Comparison of ENCODE assay signal across 13 mouse cellular contexts in genomic region chr19:38621546-38621945, GRCm38 (mm10).
DNase-seq lines count a peak whose midpoint lies in the region; ATAC-seq and TF ChIP-seq lines count a peak whose summit lies in the region.
"Had no signal": no experiment of that assay in that cellular context is flagged by ENCODE, and none has a peak within 500 bp of the region (broad histone marks: within the 10 kb centered on the region; RNA-seq: fewer than 3 reads in every experiment).

No protein-coding gene starts in this region.

- 54% methylated on average over 10 of the region's 10 CpGs for WGBS in hindbrain, postnatal 0 days
- 89% methylated on average over 10 of the region's 10 CpGs for WGBS in hindbrain, embryonic 11.5 days
- WGBS in heart, embryonic 16.5 days: 48% methylated on average over 10 of the region's 10 CpGs

- H3K4me2 ChIP-seq in hindbrain, postnatal 0 days (ENCODE audit: low read depth, low read length): no peak overlapping the region
- no peak overlapping the region for H3K4me2 ChIP-seq in hindbrain, embryonic 11.5 days (replicated peaks; ENCODE audit: low read depth, low read length)
- no peak overlapping the region for H3K4me2 ChIP-seq in heart, embryonic 16.5 days (ENCODE audit: low read depth, low read length)
- H3K4me2 ChIP-seq: embryonic facial prominence, embryonic 13.5 days; midbrain, embryonic 11.5 days; neural tube, embryonic 12.5 days had no signal

- no peak overlapping the region for H3K4me3 ChIP-seq in hindbrain, postnatal 0 days (ENCODE audit: low read length)
- no peak overlapping the region for H3K4me3 ChIP-seq in hindbrain, embryonic 11.5 days (ENCODE audit: low read depth, low read length)
- H3K4me3 ChIP-seq in heart, embryonic 16.5 days (ENCODE audit: low read length): no peak overlapping the region
- H3K4me3 ChIP-seq: embryonic facial prominence, embryonic 13.5 days; layer of hippocampus, adult 2 months; neural tube, embryonic 12.5 days had no signal

- H3K27me3 ChIP-seq in hindbrain, postnatal 0 days (ENCODE audit: insufficient read depth, low read length): no peaks in the 10 kb centered on the region
- no peaks in the 10 kb centered on the region for H3K27me3 ChIP-seq in hindbrain, embryonic 11.5 days (ENCODE audit: control insufficient read depth, insufficient read depth, low read length)
- H3K27me3 ChIP-seq in heart, embryonic 16.5 days (ENCODE audit: control insufficient read depth, insufficient read depth, low read length): no peaks in the 10 kb centered on the region
- H3K27me3 ChIP-seq: embryonic facial prominence, embryonic 13.5 days; neural tube, embryonic 12.5 days had no signal

- no peaks in the 10 kb centered on the region for H3K9me3 ChIP-seq in hindbrain, postnatal 0 days (ENCODE audit: low read length)
- H3K9me3 ChIP-seq in hindbrain, embryonic 11.5 days (ENCODE audit: control insufficient read depth, low read length): no peaks in the 10 kb centered on the region
- no peaks in the 10 kb centered on the region for H3K9me3 ChIP-seq in heart, embryonic 16.5 days (replicated peaks; ENCODE audit: control insufficient read depth, low read length)
- H3K9me3 ChIP-seq: embryonic facial prominence, embryonic 13.5 days; neural tube, embryonic 12.5 days had no signal

- no peak for TF ChIP-seq CTCF in hindbrain, postnatal 0 days (IDR thresholded peaks at IDR 0.05; ENCODE audit: low read depth)

- H3K9ac ChIP-seq in hindbrain, postnatal 0 days (replicated peaks; ENCODE audit: low read length): no peak overlapping the region
- no peak overlapping the region for H3K9ac ChIP-seq in hindbrain, embryonic 11.5 days (ENCODE audit: low read depth, low read length)
- H3K9ac ChIP-seq in heart, embryonic 16.5 days (ENCODE audit: low read length): no peak overlapping the region
- H3K9ac ChIP-seq: embryonic facial prominence, embryonic 13.5 days; neural tube, embryonic 12.5 days had no signal

- peak; percentile 82 for ATAC-seq in hindbrain, postnatal 0 days
- ATAC-seq in hindbrain, embryonic 11.5 days (ENCODE audit: low FRiP score): no peak
- ATAC-seq in heart, embryonic 16.5 days (replicated peaks; ENCODE audit: extremely low read depth, insufficient read depth, low FRiP score): peak; percentile 55; the same call in 1 of the 2 replicates
- ATAC-seq: inflammation-experienced regulatory T-cells, adult 6 months had no signal

- H3K27ac ChIP-seq in hindbrain, postnatal 0 days: no peak overlapping the region
- no peak overlapping the region for H3K27ac ChIP-seq in hindbrain, embryonic 11.5 days (ENCODE audit: low read depth, low read length)
- no peak overlapping the region for H3K27ac ChIP-seq in heart, embryonic 16.5 days (ENCODE audit: low read length)
- H3K27ac ChIP-seq: embryonic facial prominence, embryonic 13.5 days; layer of hippocampus, adult 2 months; neural tube, embryonic 12.5 days had no signal

- peak; percentile 67 for DNase-seq in hindbrain, postnatal 0 days (ENCODE audit: low spot score)
- no peak for DNase-seq in hindbrain, embryonic 11.5 days (ENCODE audit: low spot score)
- DNase-seq in right cerebral cortex, postnatal 4 days: peak; percentile 25
- DNase-seq in right cerebral cortex, postnatal 25 days: no peak
- DNase-seq in ovary, postnatal 10 days (ENCODE audit: low spot score): no peak
- DNase-seq in yolk sac, embryonic 10.5 days (ENCODE audit: low spot score): no peak
- DNase-seq: cerebellum, adult 11 months had no signal

- no peaks in the 10 kb centered on the region for H3K36me3 ChIP-seq in hindbrain, postnatal 0 days (ENCODE audit: insufficient read depth, low read length)
- no peaks in the 10 kb centered on the region for H3K36me3 ChIP-seq in hindbrain, embryonic 11.5 days (ENCODE audit: control insufficient read depth, insufficient read depth, low read length)
- H3K36me3 ChIP-seq in heart, embryonic 16.5 days (ENCODE audit: control insufficient read depth, insufficient read depth): no peaks in the 10 kb centered on the region
- H3K36me3 ChIP-seq: embryonic facial prominence, embryonic 13.5 days; neural tube, embryonic 12.5 days had no signal

- no peaks in the 10 kb centered on the region for H3K4me1 ChIP-seq in hindbrain, postnatal 0 days (ENCODE audit: insufficient read depth, low read length)
- H3K4me1 ChIP-seq in hindbrain, embryonic 11.5 days (replicated peaks; ENCODE audit: control insufficient read depth, insufficient read depth, low read length): no peaks in the 10 kb centered on the region
- peaks cover 13% of the 10 kb centered on the region for H3K4me1 ChIP-seq in heart, embryonic 16.5 days (ENCODE audit: control insufficient read depth, insufficient read depth, low read length)
- H3K4me1 ChIP-seq: neural tube, embryonic 12.5 days had no signal

Comparison
In these comparisons a context has a peak if more than half of its experiments do, and no peak if none do; other contexts are left out.
1. DNase-seq: peak in hindbrain, postnatal 0 days (single experiment) and right cerebral cortex, postnatal 4 days (single experiment); none in hindbrain, embryonic 11.5 days (single experiment), right cerebral cortex, postnatal 25 days (single experiment), ovary, postnatal 10 days (single experiment) and yolk sac, embryonic 10.5 days (single experiment).